Mouse (Mus musculus) frontal cortex, postnatal 25 days (tissue): ENCODE results near the gene Naga.

ENCODE experiments used
- DNase-seq, 2 experiments: peaks; one replicate each; pipeline ENCODE4 v3.0.0; 2022; ENCODE audit warnings: low spot score in 2 of 2

Gene Naga

GRCm38 (mm10) chr15:82339150-82339549 lies 425 bp upstream of the Naga start:
- DNase-seq: no peak

GRCm38 (mm10) chr15:82337875-82338274 lies 850 bp downstream of the Naga start:
- no peak for DNase-seq

GRCm38 (mm10) chr15:82336629-82337028 lies 2.1 kb downstream of the Naga start:
- DNase-seq: no peak

GRCm38 (mm10) chr15:82335194-82335593 lies 3.5 kb downstream of the Naga start:
- no peak for DNase-seq

GRCm38 (mm10) chr15:82325382-82325781 lies 13.3 kb downstream of the Naga start:
- no peak for DNase-seq

- DNase-seq: no peak
These were observed 16.5 kb downstream of the Naga start for GRCm38 (mm10) chr15:82322195-82322594.

- DNase-seq: no peak
These were observed 19.1 kb downstream of the Naga start for GRCm38 (mm10) chr15:82319613-82320012.

- no peak for DNase-seq
These were observed 20.9 kb downstream of the Naga start for GRCm38 (mm10) chr15:82317839-82318238.

- DNase-seq: no peak
These were observed 30.3 kb downstream of the Naga start for GRCm38 (mm10) chr15:82308416-82308815.

- no peak for DNase-seq
These were observed 31.6 kb downstream of the Naga start for GRCm38 (mm10) chr15:82307107-82307506.

GRCm38 (mm10) chr15:82298764-82299561 lies 39.8 kb downstream of the Naga start, which contains the start of gene Wbp2nl:
Gene Wbp2nl, plus strand, starts transcription at chr15:82298954.
- DNase-seq: no peak

GRCm38 (mm10) chr15:82294059-82294458 lies 44.7 kb downstream of the Naga start:
- no peak for DNase-seq

- no peak for DNase-seq
These were observed 45.4 kb downstream of the Naga start for GRCm38 (mm10) chr15:82293271-82293711.

GRCm38 (mm10) chr15:82292851-82293250 lies 45.9 kb downstream of the Naga start:
- no peak for DNase-seq

- DNase-seq: no peak
These were observed 48.5 kb downstream of the Naga start for GRCm38 (mm10) chr15:82290252-82290651.

- DNase-seq: no peak
These were observed 52.6 kb downstream of the Naga start for GRCm38 (mm10) chr15:82286157-82286556.

GRCm38 (mm10) chr15:82280638-82281037 lies 58.1 kb downstream of the Naga start:
- no peak for DNase-seq
